Mouse (Mus musculus): ENCODE measurements around the gene Nkpd1.

The Nkpd1 gene

DNA sequence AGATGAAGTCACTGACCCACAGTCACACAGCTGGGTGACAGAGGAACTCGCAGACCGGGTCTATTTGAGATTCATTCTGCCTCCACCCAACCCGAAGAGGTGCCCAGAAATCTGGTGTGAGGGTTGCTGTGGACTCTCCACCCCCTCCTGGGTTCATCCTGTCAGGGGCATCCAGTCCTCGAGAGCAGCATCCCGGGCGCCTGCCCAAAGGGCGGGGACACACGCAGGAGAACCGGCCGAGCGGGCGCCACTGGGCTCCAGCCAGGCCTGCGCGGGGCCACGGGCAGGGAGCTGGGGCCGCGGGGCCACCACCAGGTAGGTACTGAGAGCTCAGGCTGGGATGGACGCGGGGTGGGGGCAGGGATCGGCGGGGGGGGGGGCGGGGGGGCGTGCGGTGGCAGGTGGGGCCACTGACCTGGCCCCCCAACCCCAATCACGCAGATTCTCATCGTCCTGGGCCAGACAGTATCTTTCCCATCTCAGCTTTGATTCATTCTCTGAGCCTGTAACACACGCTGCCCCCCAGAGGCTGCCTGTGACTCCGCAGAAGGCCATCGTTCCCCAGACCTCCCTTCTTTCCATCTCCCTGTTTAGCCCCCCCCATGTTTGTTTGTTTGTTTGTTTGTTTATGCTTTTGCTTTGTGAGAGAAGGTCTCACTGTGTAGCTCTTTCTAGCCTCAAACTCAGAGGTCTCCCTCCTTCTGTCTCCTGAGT, at the start of gene Nkpd1:
Nkpd1 (plus strand) TSS at position 187 of the 714 bp plus-strand sequence.
- no peak for DNase-seq (ENCODE audit: low read depth in 2 of 2, low spot score in 2 of 2)

GRCm38 (mm10) chr7:19468279-19468678, 49.4 kb upstream of the Nkpd1 start:
- no peak for DNase-seq (ENCODE audit: low read depth in 2 of 2, low spot score in 2 of 2)

- DNase-seq (ENCODE audit: low read depth in 2 of 2, low spot score in 2 of 2), result no peak
Measured at GRCm38 (mm10) chr7:19469404-19469803, 48.2 kb upstream of the Nkpd1 start.

- DNase-seq (ENCODE audit: low read depth in 2 of 2, low spot score in 2 of 2), result no peak
Measured at GRCm38 (mm10) chr7:19470308-19470707, 47.3 kb upstream of the Nkpd1 start.

DNA sequence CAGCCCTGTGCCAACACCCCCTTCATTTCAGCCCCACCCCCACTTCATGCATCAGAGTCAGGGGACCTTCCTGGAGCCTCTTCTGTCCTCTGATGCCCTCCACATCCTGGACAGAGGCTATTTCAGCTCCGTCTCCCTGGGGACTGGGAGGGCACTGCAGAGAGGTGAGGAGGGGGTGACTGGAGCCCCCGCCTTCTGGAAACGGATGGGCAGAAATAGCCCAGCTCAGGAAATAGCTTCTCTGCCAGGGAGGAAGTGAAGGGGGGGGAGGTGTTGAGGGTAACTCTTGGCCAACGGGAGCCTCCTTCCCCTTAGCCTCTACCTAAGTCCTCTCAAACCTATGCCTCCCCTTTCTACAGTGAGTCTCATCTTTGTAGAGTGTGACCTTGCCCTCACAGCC, 45.2 kb upstream of the Nkpd1 start:
- no peak for DNase-seq (ENCODE audit: low read depth in 2 of 2, low spot score in 2 of 2)

- DNase-seq (ENCODE audit: low read depth in 2 of 2, low spot score in 2 of 2), result no peak
Measured at GRCm38 (mm10) chr7:19473875-19474443, 43.7 kb upstream of the Nkpd1 start.

- no peak for DNase-seq (ENCODE audit: low read depth in 2 of 2, low spot score in 2 of 2)
Measured at GRCm38 (mm10) chr7:19477084-19477483, 40.6 kb upstream of the Nkpd1 start.

GRCm38 (mm10) chr7:19477624-19478384, 39.8 kb upstream of the Nkpd1 start:
- DNase-seq (ENCODE audit: low read depth in 2 of 2, low spot score in 2 of 2), result no peak

DNA sequence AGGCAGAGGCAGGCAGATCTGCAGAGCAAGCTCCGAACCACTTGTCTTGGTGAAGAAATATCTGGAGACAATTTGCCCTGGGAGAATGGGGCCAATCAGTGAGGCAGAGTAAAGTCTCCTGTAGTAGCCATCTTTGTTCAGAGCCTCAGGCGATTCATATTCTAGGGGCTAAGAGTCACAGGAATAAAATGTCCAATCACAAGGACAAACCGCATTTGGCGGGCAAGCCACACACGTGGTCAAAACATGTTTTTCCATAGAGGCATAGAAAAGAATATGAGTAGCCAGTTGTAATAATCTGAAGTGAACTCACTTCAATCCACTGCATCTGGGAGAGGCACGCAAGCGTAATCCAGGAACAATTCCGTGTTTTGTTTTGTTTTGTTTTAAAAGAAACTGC, 34.4 kb upstream of the Nkpd1 start:
- no peak for DNase-seq (ENCODE audit: low read depth in 2 of 2, low spot score in 2 of 2)

DNA sequence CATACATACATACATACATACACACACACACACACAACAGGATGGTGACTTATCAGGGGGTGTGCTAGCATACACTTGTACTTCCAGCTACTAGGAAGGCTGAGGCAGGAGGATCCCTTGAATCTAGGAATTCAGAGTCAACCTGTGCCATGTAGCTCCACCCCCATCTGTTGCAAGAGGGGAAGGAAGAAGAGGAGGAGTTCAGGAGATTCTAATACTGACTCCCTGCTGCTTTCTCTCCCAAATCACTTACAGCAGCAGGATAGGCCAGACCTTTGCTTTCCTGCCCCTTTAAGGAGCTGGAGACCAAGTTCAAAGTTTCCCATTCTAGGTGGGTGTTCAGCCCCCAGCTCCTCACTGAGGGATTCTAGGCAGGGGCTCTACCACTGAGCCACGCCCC, 32.1 kb upstream of the Nkpd1 start:
- DNase-seq (ENCODE audit: low read depth in 2 of 2, low spot score in 2 of 2), result no peak

DNA sequence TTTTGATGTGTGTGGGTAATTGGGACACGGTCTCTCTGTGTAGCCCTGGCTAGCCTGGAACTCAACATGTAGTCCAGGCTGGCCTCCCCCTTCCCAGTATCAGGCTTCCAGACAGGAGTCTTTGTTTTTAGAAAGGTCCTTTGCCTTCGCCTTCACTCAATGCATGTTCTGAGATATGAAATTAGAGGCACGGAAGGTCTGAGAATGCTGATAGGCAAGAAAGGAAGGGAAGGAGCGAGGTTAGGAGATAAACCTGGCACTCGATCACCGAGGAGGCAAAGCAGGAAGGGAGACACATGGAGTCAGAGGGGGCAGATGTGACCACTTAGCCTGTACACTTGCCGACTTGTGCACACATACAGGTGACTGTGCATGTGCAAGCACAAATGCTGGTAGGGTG, 31.1 kb upstream of the Nkpd1 start:
- DNase-seq (ENCODE audit: low read depth in 2 of 2, low spot score in 2 of 2), result no peak

- DNase-seq (ENCODE audit: low read depth in 2 of 2, low spot score in 2 of 2), result no peak
Measured at GRCm38 (mm10) chr7:19489525-19489924, 28.1 kb upstream of the Nkpd1 start.

GRCm38 (mm10) chr7:19491731-19492130, 25.9 kb upstream of the Nkpd1 start:
- DNase-seq (ENCODE audit: low read depth in 2 of 2, low spot score in 2 of 2), result no peak

- no peak for DNase-seq (ENCODE audit: low read depth in 2 of 2, low spot score in 2 of 2)
Measured at GRCm38 (mm10) chr7:19494751-19495474, 22.7 kb upstream of the Nkpd1 start.

GRCm38 (mm10) chr7:19495521-19496213, 22.0 kb upstream of the Nkpd1 start:
- DNase-seq (ENCODE audit: low read depth in 2 of 2, low spot score in 2 of 2), result no peak

- DNase-seq (ENCODE audit: low read depth in 2 of 2, low spot score in 2 of 2), result no peak
Measured at GRCm38 (mm10) chr7:19496214-19496555, 21.5 kb upstream of the Nkpd1 start.

DNA sequence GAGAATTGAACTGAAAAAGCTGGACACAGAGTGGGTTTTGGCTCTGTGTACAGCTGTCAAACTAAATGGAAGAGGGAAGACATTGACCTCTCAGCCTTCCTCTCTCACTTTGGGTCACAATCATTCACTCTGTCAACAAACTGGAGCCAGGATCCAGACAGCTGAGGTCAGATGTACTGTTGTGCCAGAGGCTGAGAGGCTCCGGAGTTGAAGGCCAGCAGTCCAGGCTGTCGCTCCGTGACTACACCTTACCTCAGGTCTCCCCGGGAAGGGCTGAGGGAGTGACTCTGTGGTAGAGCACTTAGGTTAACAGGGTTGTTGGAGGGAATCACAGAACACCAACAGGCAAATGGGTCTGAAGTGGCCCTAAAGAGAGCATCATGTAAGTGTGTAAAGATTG, 19.3 kb upstream of the Nkpd1 start:
- DNase-seq (ENCODE audit: low read depth in 2 of 2, low spot score in 2 of 2), result no peak

- no peak for DNase-seq (ENCODE audit: low read depth in 2 of 2, low spot score in 2 of 2)
Measured at GRCm38 (mm10) chr7:19500420-19501363, 16.9 kb upstream of the Nkpd1 start.

DNA sequence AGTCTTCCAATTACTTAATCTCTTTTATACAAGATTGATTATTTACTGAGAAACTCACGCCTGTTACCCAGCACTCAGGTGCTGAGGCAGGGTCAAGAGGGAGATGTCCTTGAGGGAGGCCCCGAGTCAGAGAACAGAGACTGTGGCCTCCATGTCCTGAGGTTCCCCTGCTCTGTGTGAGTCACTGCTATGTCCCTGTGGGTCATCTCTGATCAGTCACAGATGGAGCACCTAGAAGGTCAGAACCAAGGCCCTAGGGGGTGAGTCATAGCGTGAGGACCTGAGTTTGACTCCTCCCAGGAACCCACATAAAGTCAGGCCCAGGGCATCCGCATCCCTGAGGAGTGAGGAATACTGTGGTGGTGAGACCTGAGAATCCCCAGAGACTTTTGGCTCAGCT, 16.0 kb upstream of the Nkpd1 start:
- DNase-seq (ENCODE audit: low read depth in 2 of 2, low spot score in 2 of 2), result no peak

DNA sequence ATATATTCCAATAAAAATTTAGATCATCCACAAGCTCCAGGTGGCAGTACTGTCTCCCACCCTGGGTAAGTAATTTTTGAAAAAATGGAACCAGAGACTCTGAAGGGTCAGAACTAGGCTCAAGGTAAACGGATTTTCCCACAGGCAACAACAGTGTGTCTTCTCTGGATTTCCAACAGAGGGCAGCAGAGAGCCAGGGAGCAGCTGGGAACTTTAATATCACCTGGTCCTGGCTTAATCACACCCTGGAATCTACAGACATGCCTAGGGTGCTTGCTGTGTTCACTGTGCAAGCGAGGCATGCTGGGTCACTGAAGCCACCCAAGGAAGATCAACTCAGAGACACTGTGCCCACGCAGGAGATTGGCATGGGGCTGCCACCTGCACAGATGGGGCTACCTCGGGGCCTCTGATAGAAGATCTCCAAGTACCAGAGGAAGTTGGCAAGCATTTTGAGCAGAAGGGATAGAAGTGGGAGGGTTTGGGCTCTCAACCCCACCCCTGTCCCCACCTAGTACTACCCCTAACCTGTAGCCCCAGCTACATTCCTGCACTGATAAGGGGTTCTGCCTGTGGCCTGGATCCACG, 14.1 kb upstream of the Nkpd1 start:
- peak; percentile 37 to 51 for DNase-seq (ENCODE audit: low read depth in 2 of 2, low spot score in 2 of 2)
